Mouse (Mus musculus): ENCODE data around the gene Sphk2.

DNA sequence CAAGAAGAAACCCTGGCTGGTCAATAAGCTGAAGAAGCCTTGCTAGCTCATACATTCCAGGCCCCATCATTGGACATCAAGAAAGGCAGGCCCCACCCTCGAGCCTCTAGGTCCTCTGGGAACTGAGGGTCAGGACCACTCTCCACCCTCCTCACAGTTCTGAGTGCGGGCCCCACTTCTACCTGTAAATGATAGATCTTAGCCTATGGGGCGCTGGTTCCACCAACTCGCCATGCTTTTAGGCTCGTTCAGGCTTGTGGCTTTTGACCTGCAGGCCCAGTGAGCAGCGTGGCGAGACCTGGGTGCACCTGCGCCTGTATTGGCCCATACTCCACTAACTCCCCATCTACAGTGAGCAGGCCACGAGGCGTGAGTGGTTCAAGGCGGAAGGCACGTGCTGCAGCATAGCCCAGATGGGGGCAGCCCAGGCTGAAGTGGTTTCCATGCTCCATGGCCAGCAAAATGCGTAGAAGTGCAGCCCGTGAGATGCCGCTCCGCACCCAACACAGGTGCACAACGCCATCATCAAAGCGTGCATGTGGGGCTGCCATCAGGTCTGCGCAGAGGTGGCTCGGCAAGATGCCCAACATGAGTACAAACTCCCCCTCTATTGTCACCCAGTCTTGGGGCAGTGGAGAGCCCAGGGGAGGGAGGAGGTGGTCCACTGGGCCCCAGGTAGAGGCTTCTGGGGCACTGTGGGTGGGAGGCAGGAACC lies 7.2 kb downstream of the Sphk2 start:
- TF ChIP-seq CTCF (IDR thresholded peaks at IDR 0.05; ENCODE audit: borderline replicate concordance, extremely low read depth, insufficient read depth, insufficient read length) (no peak), POLR2A (IDR thresholded peaks at IDR 0.05; ENCODE audit: borderline replicate concordance, extremely low read depth, insufficient read depth, insufficient read length, poor library complexity, severe bottlenecking) (no peak)
